29 mouse cellular contexts compared by ENCODE assay signal in genomic region chr1:105462695-105463094, GRCm38 (mm10).
"Had no signal": no experiment of that assay in that cellular context is flagged by ENCODE, and none has a peak within 500 bp of the region (broad histone marks: within the 10 kb centered on the region; RNA-seq: fewer than 3 reads in every experiment).

No protein-coding gene starts in this region.

- H3K9ac ChIP-seq: heart, embryonic 13.5 days; heart, embryonic 15.5 days; hindbrain, embryonic 12.5 days; hindbrain, embryonic 14.5 days; intestine, embryonic 15.5 days; limb, embryonic 12.5 days; liver, embryonic 13.5 days; liver, embryonic 15.5 days; liver, postnatal 0 days had no signal

- ATAC-seq: hindbrain, embryonic 16.5 days; inflammation-experienced regulatory T-cells, adult 6 months; intestine, embryonic 15.5 days; intestine, postnatal 0 days; liver, postnatal 0 days had no signal

- H3K4me3 ChIP-seq: heart, adult 2 months; heart, embryonic 13.5 days; heart, embryonic 15.5 days; hindbrain, embryonic 12.5 days; intestine, embryonic 15.5 days; layer of hippocampus, adult 2 months; left cerebral cortex, adult 2 months; limb, embryonic 10.5 days; limb, embryonic 12.5 days; liver, embryonic 13.5 days; liver, embryonic 15.5 days had no signal

- H3K4me1 ChIP-seq: heart, embryonic 13.5 days; heart, embryonic 15.5 days; hindbrain, embryonic 12.5 days; intestine, embryonic 15.5 days; limb, embryonic 10.5 days; limb, embryonic 12.5 days; liver, embryonic 13.5 days; liver, embryonic 15.5 days had no signal

- H3K27ac ChIP-seq: heart, adult 2 months; heart, embryonic 13.5 days; heart, embryonic 15.5 days; hindbrain, embryonic 12.5 days; hindbrain, embryonic 14.5 days; intestine, embryonic 15.5 days; layer of hippocampus, adult 2 months; left cerebral cortex, adult 2 months; limb, embryonic 10.5 days; limb, embryonic 12.5 days; liver, embryonic 13.5 days; liver, embryonic 15.5 days had no signal

- H3K4me2 ChIP-seq: heart, embryonic 11.5 days; heart, embryonic 13.5 days; heart, embryonic 15.5 days; hindbrain, embryonic 12.5 days; hindbrain, embryonic 14.5 days; intestine, embryonic 15.5 days; limb, embryonic 12.5 days; liver, embryonic 11.5 days; liver, embryonic 13.5 days; liver, embryonic 15.5 days had no signal

- DNase-seq: gastrocnemius, postnatal 14 days; gastrocnemius, postnatal 36 days; heart, adult 11 months; heart, adult 2 months; heart, postnatal 14 days; heart, postnatal 36 days; kidney, adult 18-20 months; kidney, adult 8-10 months; kidney, postnatal 10 days; kidney, postnatal 25 days; kidney, postnatal 4 days; liver; liver, embryonic 13.5 days; liver, postnatal 0 days had no signal

- H3K36me3 ChIP-seq: heart, embryonic 13.5 days; heart, embryonic 15.5 days; hindbrain, embryonic 12.5 days; intestine, embryonic 15.5 days; limb, embryonic 10.5 days; limb, embryonic 12.5 days; liver, embryonic 13.5 days; liver, embryonic 15.5 days had no signal

- H3K27me3 ChIP-seq: heart, embryonic 13.5 days; heart, embryonic 15.5 days; hindbrain, embryonic 12.5 days; intestine, embryonic 15.5 days; limb, embryonic 12.5 days; liver, embryonic 13.5 days; liver, embryonic 15.5 days had no signal

- H3K9me3 ChIP-seq: heart, embryonic 13.5 days; heart, embryonic 15.5 days; hindbrain, embryonic 12.5 days; intestine, embryonic 15.5 days; limb, embryonic 10.5 days; limb, embryonic 12.5 days; liver, embryonic 13.5 days; liver, embryonic 15.5 days had no signal
